Mouse (Mus musculus) T-helper 2 cell (primary cell): ENCODE results near the gene Mtg2.

Experiments used
- in situ Hi-C: fragments of 300-600 bp; cut with MboI, MseI; formaldehyde crosslinking; loops from one replicate; pipeline ENCODE4 v1.15.1; 2025; ENCODE audit warnings: high pct_unique_total_duplicates

The Mtg2 gene

GRCm38 (mm10) chr2:180051986-180052733 lies 18.2 kb upstream of the Mtg2 start:
- in situ Hi-C loops, result no loop called here

- in situ Hi-C loops, result no loop called here
Observed at GRCm38 (mm10) chr2:180053001-180053400, 17.4 kb upstream of the Mtg2 start.

GRCm38 (mm10) chr2:180063338-180064131 lies 6.9 kb upstream of the Mtg2 start:
- in situ Hi-C loops, result no loop called here

- in situ Hi-C loops, result loop anchor here (5.0 kb wide), 1 partner anchor 43 kb away; no protein-coding TSS in a partner anchor
Observed at GRCm38 (mm10) chr2:180069770-180070480, 463 bp upstream of the Mtg2 start.

GRCm38 (mm10) chr2:180071671-180072070 lies 1.3 kb downstream of the Mtg2 start:
- in situ Hi-C loops, result loop anchor here (5.0 kb wide), 1 partner anchor 44 kb away; no protein-coding TSS in a partner anchor

GRCm38 (mm10) chr2:180072886-180073285 lies 2.5 kb downstream of the Mtg2 start:
- in situ Hi-C loops, result loop anchor here (5.0 kb wide), 1 partner anchor 46 kb away; no protein-coding TSS in a partner anchor

GRCm38 (mm10) chr2:180077622-180078021 lies 7.2 kb downstream of the Mtg2 start:
- in situ Hi-C loops, result no loop called here

GRCm38 (mm10) chr2:180080680-180081079 lies 10.3 kb downstream of the Mtg2 start:
- in situ Hi-C loops, result no loop called here

- in situ Hi-C loops, result no loop called here
Observed at GRCm38 (mm10) chr2:180083063-180083462, 12.7 kb downstream of the Mtg2 start.

GRCm38 (mm10) chr2:180084565-180084964 lies 14.2 kb downstream of the Mtg2 start:
- in situ Hi-C loops, result no loop called here

GRCm38 (mm10) chr2:180085926-180086636 lies 15.7 kb downstream of the Mtg2 start:
- in situ Hi-C loops, result no loop called here

- in situ Hi-C loops, result no loop called here
Observed at GRCm38 (mm10) chr2:180086637-180087027, 16.2 kb downstream of the Mtg2 start.

- in situ Hi-C loops, result no loop called here
Observed at GRCm38 (mm10) chr2:180087472-180087871, 17.1 kb downstream of the Mtg2 start.

GRCm38 (mm10) chr2:180090285-180090684 lies 19.9 kb downstream of the Mtg2 start:
- in situ Hi-C loops, result no loop called here

GRCm38 (mm10) chr2:180095711-180096110 lies 25.3 kb downstream of the Mtg2 start:
- in situ Hi-C loops, result no loop called here

GRCm38 (mm10) chr2:180097585-180097984 lies 27.2 kb downstream of the Mtg2 start:
- in situ Hi-C loops, result no loop called here

GRCm38 (mm10) chr2:180098167-180098566 lies 27.8 kb downstream of the Mtg2 start:
- in situ Hi-C loops, result no loop called here

- in situ Hi-C loops, result no loop called here
Observed at GRCm38 (mm10) chr2:180099529-180099928, 29.1 kb downstream of the Mtg2 start.

- in situ Hi-C loops, result no loop called here
Observed at GRCm38 (mm10) chr2:180103151-180103977, 33.0 kb downstream of the Mtg2 start.

GRCm38 (mm10) chr2:180103978-180104658 lies 33.7 kb downstream of the Mtg2 start, which contains the start of gene Hrh3:
Gene Hrh3 (minus strand): TSS chr2:180104488.
- in situ Hi-C loops, result no loop called here
